Mouse (Mus musculus) layer of hippocampus, postnatal 14 days (tissue): ENCODE measurements around the gene Gm1673. TPM values are rescaled to one million over a fixed set of nuclear protein-coding genes. Genes with fewer than 3 reads are reported as not detected.
A peak's percentile ranks its signal among the peaks of the same experiment; 100 is the strongest.

ENCODE experiments used
- DNase-seq, 2 experiments: peaks; one replicate each; pipeline ENCODE4 v3.0.0; 2021 to 2022; ENCODE audit warnings: low spot score in 2 of 2, mixed read lengths in 1 of 2
- total RNA-seq, 2 experiments: library from RNA; stranded (reverse); gene quantifications; 2 replicates each; pipeline ENCODE4 v1.2.3; 2021

Gene Gm1673
- total RNA-seq, 2 experiments from 2014 or later, result 89.0 to 91.6 TPM

GRCm38 (mm10) chr5:33997051-33997741 lies 14.0 kb downstream of the Gm1673 start:
- peak; percentile 70 to 71 for DNase-seq

GRCm38 (mm10) chr5:33997829-33998504 lies 14.7 kb downstream of the Gm1673 start:
- DNase-seq, result no peak

GRCm38 (mm10) chr5:33998505-33998877 lies 15.3 kb downstream of the Gm1673 start:
- DNase-seq, result no peak

- DNase-seq, result no peak
Observed at GRCm38 (mm10) chr5:33999466-34000090, 16.3 kb downstream of the Gm1673 start.

- DNase-seq, result no peak
Observed at GRCm38 (mm10) chr5:34000809-34001208, 17.6 kb downstream of the Gm1673 start.

GRCm38 (mm10) chr5:34001401-34001800 lies 18.2 kb downstream of the Gm1673 start:
- no peak for DNase-seq

- DNase-seq, result no peak
Observed at GRCm38 (mm10) chr5:34002636-34003035, 19.4 kb downstream of the Gm1673 start.

- no peak for DNase-seq
Observed at GRCm38 (mm10) chr5:34004618-34005017, 21.4 kb downstream of the Gm1673 start.

GRCm38 (mm10) chr5:34006832-34007231 lies 23.6 kb downstream of the Gm1673 start:
- DNase-seq, result no peak

- no peak for DNase-seq
Observed at GRCm38 (mm10) chr5:34007392-34007941, 24.2 kb downstream of the Gm1673 start.

- DNase-seq, result no peak
Observed at GRCm38 (mm10) chr5:34014652-34015051, 31.4 kb downstream of the Gm1673 start.

GRCm38 (mm10) chr5:34018968-34019367 lies 35.7 kb downstream of the Gm1673 start:
- DNase-seq, result no peak

- no peak for DNase-seq
Observed at GRCm38 (mm10) chr5:34030101-34030500, 46.9 kb downstream of the Gm1673 start.

- no peak for DNase-seq
Observed at GRCm38 (mm10) chr5:34031022-34031421, 47.8 kb downstream of the Gm1673 start.

GRCm38 (mm10) chr5:34032520-34032919 lies 49.3 kb downstream of the Gm1673 start:
- DNase-seq, result no peak

Other genes with a start within 250 kb of the Gm1673 start
- gene Letm1, start 200.6 kb upstream of the Gm1673 start, total RNA-seq, result 100 to 1,000 TPM in 1 of 2 experiments, 10 to 100 TPM in 1; 96.8 to 105 TPM
- 100 to 1,000 TPM; 112 to 120 TPM for gene Nsd2, start 162.7 kb upstream of the Gm1673 start, total RNA-seq
- gene Nelfa, start 47.0 kb upstream of the Gm1673 start, total RNA-seq, result 10 to 100 TPM; 17.7 to 19.8 TPM
- 10 to 100 TPM; 92.6 to 94.1 TPM for gene Nat8l, start 12.6 kb downstream of the Gm1673 start, total RNA-seq
- gene Poln, start 186.0 kb downstream of the Gm1673 start, total RNA-seq, result under 1 TPM; 0.67 to 0.81 TPM
- 1 to 10 TPM; 5.8 to 7.5 TPM for gene Haus3, start 186.1 kb downstream of the Gm1673 start, total RNA-seq
- 10 to 100 TPM; 79.2 to 89.4 TPM for gene Mxd4, start 204.3 kb downstream of the Gm1673 start, total RNA-seq